Mouse (Mus musculus) lung, postnatal 14 days (tissue): ENCODE measurements around the gene Ifi44.

Experiments
- DNase-seq: peaks from one replicate; pipeline ENCODE4 v3.0.0; 2021

The Ifi44 gene

GRCm38 (mm10) chr3:151749737-151750136 lies at the start of gene Ifi44:
Gene Ifi44, minus strand, starts transcription at chr3:151749960.
- peak; percentile 12 for DNase-seq

- no peak for DNase-seq
These were observed 38.9 kb upstream of the Ifi44 start for GRCm38 (mm10) chr3:151788622-151789021.

- peak; percentile 53 for DNase-seq
These were observed 25.3 kb upstream of the Ifi44 start for GRCm38 (mm10) chr3:151775089-151775488.

- peak; percentile 75 for DNase-seq
These were observed 21.3 kb upstream of the Ifi44 start for GRCm38 (mm10) chr3:151771074-151771473.

- DNase-seq: no peak
These were observed 1.2 kb downstream of the Ifi44 start for GRCm38 (mm10) chr3:151748514-151748913.

GRCm38 (mm10) chr3:151746058-151746457 lies 3.7 kb downstream of the Ifi44 start:
- no peak for DNase-seq

GRCm38 (mm10) chr3:151742223-151742622 lies 7.5 kb downstream of the Ifi44 start:
- no peak for DNase-seq

GRCm38 (mm10) chr3:151716246-151716645 lies 33.5 kb downstream of the Ifi44 start:
- DNase-seq: peak; percentile 26

- DNase-seq: no peak
These were observed 42.4 kb downstream of the Ifi44 start for GRCm38 (mm10) chr3:151707335-151707734.
